Mouse (Mus musculus): ENCODE data around the gene Ifnlr1.

DNA sequence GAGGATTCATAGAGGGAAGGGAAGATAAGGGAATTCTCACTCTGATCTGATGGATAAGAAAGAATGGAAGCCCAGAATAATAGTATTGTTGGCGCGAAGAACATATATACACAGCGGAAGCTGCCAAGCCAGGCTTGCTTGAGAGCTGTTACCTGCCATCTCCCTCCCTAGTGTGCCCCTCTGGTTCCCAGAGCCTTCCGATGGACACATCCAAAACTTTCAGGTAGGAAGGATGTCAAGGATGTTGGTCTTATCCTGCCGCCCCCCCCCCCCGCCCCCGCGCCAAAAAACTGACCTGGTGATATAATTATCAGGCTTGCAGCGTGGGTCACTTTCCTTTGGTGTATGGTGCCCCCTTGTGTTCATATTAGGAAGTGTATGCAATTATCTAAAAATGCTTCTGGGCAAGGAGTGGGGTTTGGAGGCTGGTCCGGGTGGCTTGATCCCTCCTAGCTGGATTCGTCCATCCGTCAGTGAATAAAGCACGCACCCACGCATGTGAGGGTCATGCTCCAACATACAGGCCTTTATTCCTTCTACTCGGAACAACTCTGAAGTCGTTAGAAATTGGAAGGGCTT is 18.7 kb upstream of the Ifnlr1 start:
- TF ChIP-seq POLR2A (IDR thresholded peaks at IDR 0.05; ENCODE audit: control insufficient read depth in 1 of 2, insufficient read depth in 1 of 2, low read depth in 1 of 2, low read length in 2 of 2, poor library complexity in 1 of 2): no peak
- TF ChIP-seq TAL1 (IDR thresholded peaks at IDR 0.05; ENCODE audit: low read length): no peak
- no peak for TF ChIP-seq CHD1 (IDR thresholded peaks at IDR 0.05; ENCODE audit: low read depth, low read length)
